Mouse (Mus musculus) heart, embryonic 12.5 days (tissue): ENCODE data around the gene Cry2. TPM values are rescaled to one million over a fixed set of nuclear protein-coding genes. Genes with fewer than 3 reads are reported as not detected.
A peak's percentile ranks its signal among the peaks of the same experiment; 100 is the strongest.

Experiments
- ATAC-seq: fragments of 200-750 bp; cut with Nextera tagmentation; 2 replicates; pipeline ENCODE4 v1.8.0; 2017; ENCODE audit warnings: moderate TSS enrichment, moderate library complexity; ENCODE audit not compliant: insufficient number of reproducible peaks, low FRiP score
- H3K27ac ChIP-seq: fragments of 300-500 bp; sonication (generic); 2 replicates; pipeline ENCODE4 v1.5.1; 2016; ENCODE audit warnings: mild to moderate bottlenecking, moderate library complexity; ENCODE audit not compliant: poor library complexity, severe bottlenecking
- H3K27me3 ChIP-seq: fragments of 300-500 bp; sonication (generic); replicated peaks from 2 replicates; pipeline ENCODE4 v1.6.1; 2016; ENCODE audit warnings: mild to moderate bottlenecking, moderate library complexity
- H3K36me3 ChIP-seq: fragments of 300-500 bp; sonication (generic); 2 replicates; pipeline ENCODE4 v1.6.1; 2016; ENCODE audit warnings: mild to moderate bottlenecking, moderate library complexity
- H3K4me1 ChIP-seq: fragments of 300-500 bp; sonication (generic); replicated peaks from 2 replicates; pipeline ENCODE4 v1.6.1; 2016; ENCODE audit warnings: mild to moderate bottlenecking
- H3K4me2 ChIP-seq: fragments of 300-500 bp; sonication (generic); 2 replicates; pipeline ENCODE4 v1.6.1; 2016; ENCODE audit warnings: mild to moderate bottlenecking, moderate library complexity
- H3K4me3 ChIP-seq: fragments of 300-500 bp; sonication (generic); 2 replicates; pipeline ENCODE4 v1.5.1; 2016; ENCODE audit warnings: mild to moderate bottlenecking
- H3K9ac ChIP-seq: fragments of 300-500 bp; sonication (generic); 2 replicates; pipeline ENCODE4 v1.6.1; 2016; ENCODE audit warnings: mild to moderate bottlenecking, moderate library complexity
- H3K9me3 ChIP-seq: fragments of 300-500 bp; sonication (generic); replicated peaks from 2 replicates; pipeline ENCODE4 v1.6.1; 2016; ENCODE audit warnings: mild to moderate bottlenecking, moderate library complexity
- WGBS: fragments of 180-500 bp; shearing (Covaris S2); methylation state at CpG from one replicate; pipeline ENCODE4 v1.1.7; 2016; 5-methylcytosine and 5-hydroxymethylcytosine counted together
- polyA plus RNA-seq: library from polyadenylated mRNA; unstranded; fragments of >200 nt; fragmentation: Nextera tagmentation; extraction: Ambion mirVana; gene quantifications from 2 replicates; pipeline ENCODE4 v1.2.1, GENCODE M21; 2016

Cry2 gene
- polyA plus RNA-seq, 1 experiment from 2014 or later = 28.0 TPM

- ATAC-seq = no peak
- H3K4me1 ChIP-seq = peaks cover 68% of the 10 kb centered on the region
- H3K27ac ChIP-seq = peak overlapping the region; percentile 60; the same call in 1 of the 2 replicates
- peak overlapping the region; percentile 91 for H3K9ac ChIP-seq
- 0 out of 2 replicates have a peak, but pooled peaks cover under 1% of the 10 kb centered on the region for H3K36me3 ChIP-seq
- WGBS = 34% methylated on average over 11 of the region's 11 CpGs
- H3K9me3 ChIP-seq = no peaks in the 10 kb centered on the region
- H3K4me3 ChIP-seq = peak overlapping the region; percentile 88
- peak overlapping the region; percentile 89 for H3K4me2 ChIP-seq
- H3K27me3 ChIP-seq = no peaks in the 10 kb centered on the region
Observed at GRCm38 (mm10) chr2:92431611-92432179, 2.1 kb downstream of the Cry2 start.

- Histone ChIP-seq H3K27ac (peak overlapping the region; percentile 60), H3K27me3 (no peaks in the 10 kb centered on the region), H3K9ac (peak overlapping the region; percentile 91), H3K4me1 (peaks cover 74% of the 10 kb centered on the region), H3K4me3 (peak overlapping the region; percentile 88), H3K36me3 (peaks cover 7% of the 10 kb centered on the region; the same call in 1 of the 2 replicates), H3K4me2 (peak overlapping the region; percentile 89), H3K9me3 (no peaks in the 10 kb centered on the region)
- peak; percentile 34 for ATAC-seq
- 56% methylated on average over 21 of the region's 21 CpGs for WGBS
Observed at GRCm38 (mm10) chr2:92430723-92431541, 2.9 kb downstream of the Cry2 start.

- Histone ChIP-seq H3K9me3 (no peaks in the 10 kb centered on the region), H3K4me1 (peaks cover 83% of the 10 kb centered on the region), H3K36me3 (peaks cover 9% of the 10 kb centered on the region; the same call in 1 of the 2 replicates), H3K9ac (no peak overlapping the region), H3K27ac (no peak overlapping the region), H3K4me2 (0 out of 2 replicates have a peak overlapping the region, but pooled peaks have one; percentile 1), H3K4me3 (no peak overlapping the region), H3K27me3 (no peaks in the 10 kb centered on the region)
- ATAC-seq = no peak
- WGBS = 59% methylated on average over 2 of the region's 2 CpGs
Observed at GRCm38 (mm10) chr2:92430089-92430488, 3.8 kb downstream of the Cry2 start.

- H3K4me2 ChIP-seq = no peak overlapping the region
- H3K9ac ChIP-seq = no peak overlapping the region
- ATAC-seq = peak; percentile 51; the same call in 1 of the 2 replicates
- H3K36me3 ChIP-seq = peaks cover 18% of the 10 kb centered on the region
- peaks cover 94% of the 10 kb centered on the region for H3K4me1 ChIP-seq
- 31% methylated on average over 6 of the region's 6 CpGs for WGBS
- H3K27ac ChIP-seq = peak overlapping the region; percentile 10; the same call in 1 of the 2 replicates
- no peaks in the 10 kb centered on the region for H3K27me3 ChIP-seq
- H3K4me3 ChIP-seq = no peak overlapping the region
- no peaks in the 10 kb centered on the region for H3K9me3 ChIP-seq
Observed at GRCm38 (mm10) chr2:92427882-92428281, 6.0 kb downstream of the Cry2 start.

- no peak for ATAC-seq
- H3K27me3 ChIP-seq = no peaks in the 10 kb centered on the region
- H3K4me3 ChIP-seq = no peak overlapping the region
- peak overlapping the region; percentile 59; the same call in 1 of the 2 replicates for H3K27ac ChIP-seq
- H3K4me2 ChIP-seq = no peak overlapping the region
- peak overlapping the region; percentile 24; the same call in 1 of the 2 replicates for H3K9ac ChIP-seq
- WGBS = 76% methylated on average over 3 of the region's 3 CpGs
- peaks cover 80% of the 10 kb centered on the region for H3K4me1 ChIP-seq
- H3K36me3 ChIP-seq = peaks cover 33% of the 10 kb centered on the region
- no peaks in the 10 kb centered on the region for H3K9me3 ChIP-seq
Observed at GRCm38 (mm10) chr2:92426426-92426825, 7.4 kb downstream of the Cry2 start.

GRCm38 (mm10) chr2:92425366-92425765 is 8.5 kb downstream of the Cry2 start:
- H3K27me3 ChIP-seq = no peaks in the 10 kb centered on the region
- no peak overlapping the region for H3K4me2 ChIP-seq
- no peak overlapping the region for H3K9ac ChIP-seq
- no peak for ATAC-seq
- 86% methylated on average over 4 of the region's 4 CpGs for WGBS
- peaks cover 69% of the 10 kb centered on the region for H3K4me1 ChIP-seq
- H3K27ac ChIP-seq = peak overlapping the region; percentile 92
- H3K4me3 ChIP-seq = no peak overlapping the region
- peaks cover 43% of the 10 kb centered on the region for H3K36me3 ChIP-seq
- H3K9me3 ChIP-seq = no peaks in the 10 kb centered on the region

- 64% methylated on average over 9 of the region's 9 CpGs for WGBS
- Histone ChIP-seq H3K4me2 (peak overlapping the region; percentile 8; the same call in 1 of the 2 replicates), H3K36me3 (peaks cover 50% of the 10 kb centered on the region), H3K27ac (peak overlapping the region; percentile 92), H3K9ac (peak overlapping the region; percentile 53; the same call in 1 of the 2 replicates), H3K27me3 (no peaks in the 10 kb centered on the region), H3K9me3 (no peaks in the 10 kb centered on the region), H3K4me1 (peaks cover 64% of the 10 kb centered on the region), H3K4me3 (no peak overlapping the region)
- 0 out of 2 replicates have a peak, but pooled peaks have one; percentile 17 for ATAC-seq
Observed at GRCm38 (mm10) chr2:92424462-92425308, 9.2 kb downstream of the Cry2 start.

- Histone ChIP-seq H3K9me3 (no peaks in the 10 kb centered on the region), H3K27ac (peak overlapping the region; percentile 92), H3K9ac (no peak overlapping the region), H3K4me1 (peaks cover 56% of the 10 kb centered on the region), H3K27me3 (no peaks in the 10 kb centered on the region), H3K4me2 (no peak overlapping the region), H3K36me3 (peaks cover 58% of the 10 kb centered on the region), H3K4me3 (no peak overlapping the region)
- peak; percentile 72 for ATAC-seq
- 76% methylated on average over 9 of the region's 9 CpGs for WGBS
Observed at GRCm38 (mm10) chr2:92423702-92424461, 10.0 kb downstream of the Cry2 start.

- H3K4me2 ChIP-seq = no peak overlapping the region
- no peak overlapping the region for H3K9ac ChIP-seq
- ATAC-seq = no peak
- peak overlapping the region; percentile 92; the same call in 1 of the 2 replicates for H3K27ac ChIP-seq
- no peaks in the 10 kb centered on the region for H3K9me3 ChIP-seq
- H3K4me3 ChIP-seq = no peak overlapping the region
- peaks cover 49% of the 10 kb centered on the region for H3K4me1 ChIP-seq
- WGBS = 95% methylated on average over 9 of the region's 9 CpGs
- no peaks in the 10 kb centered on the region for H3K27me3 ChIP-seq
- H3K36me3 ChIP-seq = peaks cover 65% of the 10 kb centered on the region
Observed at GRCm38 (mm10) chr2:92423156-92423555, 10.7 kb downstream of the Cry2 start.
